Mouse (Mus musculus) naive thymus-derived CD4-positive, alpha-beta T cell, adult 2 months (primary cell): ENCODE results near the gene Tshz2.
A peak's percentile ranks its signal among the peaks of the same experiment; 100 is the strongest.

ENCODE experiments used
- DNase-seq: peaks from one replicate; pipeline ENCODE4 v3.0.0-alpha.2; 2011; ENCODE audit warnings: low read depth

Gene Tshz2

DNA sequence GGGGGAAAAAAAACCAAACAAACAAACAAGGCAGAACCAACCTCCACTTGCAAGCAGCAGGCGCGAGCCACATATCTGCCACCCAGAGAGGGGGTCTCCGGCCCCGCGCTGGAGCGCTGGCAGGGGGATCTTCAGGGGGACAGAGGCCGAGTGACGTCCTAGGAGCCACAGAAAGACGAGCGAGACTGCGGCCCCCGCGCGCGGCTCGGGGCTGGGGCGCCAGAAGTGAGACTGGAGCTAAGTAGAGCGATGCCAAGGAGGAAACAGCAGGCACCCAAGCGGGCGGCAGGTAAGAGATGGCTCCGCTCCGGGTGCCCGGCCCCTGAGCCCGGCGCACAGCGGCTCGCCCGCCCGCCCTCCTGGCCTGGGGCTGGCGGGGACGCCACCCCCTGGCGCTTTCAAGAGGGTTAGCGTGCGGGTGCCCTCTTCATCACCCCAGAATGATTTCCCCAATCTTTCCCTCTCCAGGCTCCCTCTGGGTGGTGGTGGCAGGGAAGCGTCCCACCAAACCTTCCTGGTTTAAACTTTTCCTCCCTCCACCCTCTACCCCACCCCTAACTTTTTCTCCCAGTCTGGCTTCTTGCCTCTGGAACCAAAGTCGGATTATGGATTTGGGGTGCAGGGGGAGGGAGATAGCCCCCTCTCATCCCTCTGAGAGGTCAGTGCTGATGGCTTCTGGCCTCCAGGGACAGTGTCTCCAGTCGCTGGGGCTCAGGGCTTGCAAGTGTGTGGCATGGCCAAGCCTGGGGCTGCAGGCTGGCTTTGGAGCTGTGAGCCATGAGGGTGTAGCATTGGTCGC lies 877 bp downstream of the Tshz2 start:
- no peak for DNase-seq

DNA sequence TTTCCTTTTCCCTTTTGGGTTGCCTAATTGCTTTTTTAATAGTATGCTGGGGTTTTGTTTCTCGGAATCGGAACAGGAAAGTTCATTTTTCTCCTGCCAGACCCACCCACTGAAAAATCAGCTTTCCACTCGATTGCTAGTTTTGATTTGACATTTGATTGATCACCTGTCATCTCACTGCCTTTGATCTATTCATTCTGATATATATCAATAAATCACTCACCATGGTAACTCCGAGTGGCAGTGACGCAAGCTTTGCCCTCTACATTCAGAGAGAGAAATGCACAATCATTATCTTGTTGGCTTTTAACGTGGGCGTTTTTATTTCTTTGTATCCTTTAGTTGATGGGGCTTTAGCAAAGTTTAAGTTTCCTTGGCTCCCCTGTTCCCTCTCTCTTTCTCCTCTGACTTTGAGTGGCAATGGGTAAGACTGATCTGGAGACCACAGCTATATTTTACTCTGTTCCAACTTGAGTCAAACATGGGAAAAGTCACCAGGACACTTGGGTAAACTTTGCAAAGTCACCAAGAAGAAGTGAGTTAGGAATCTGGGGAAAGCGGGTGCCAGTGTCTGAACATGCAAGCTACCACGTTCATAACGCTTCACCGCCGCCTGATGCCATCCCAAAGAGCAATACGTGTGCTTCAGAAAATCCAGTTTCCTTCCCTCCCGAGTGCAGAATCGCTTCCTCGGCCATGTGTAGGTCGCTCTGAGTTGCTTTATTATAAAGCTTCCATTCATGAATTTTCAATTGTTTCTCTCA lies 2.0 kb downstream of the Tshz2 start:
- DNase-seq = no peak

GRCm38 (mm10) chr2:169635428-169635827 lies 2.6 kb downstream of the Tshz2 start:
- DNase-seq = no peak

- DNase-seq = no peak
These were observed 3.6 kb downstream of the Tshz2 start for GRCm38 (mm10) chr2:169636414-169636813.

GRCm38 (mm10) chr2:169641547-169641946 lies 8.7 kb downstream of the Tshz2 start:
- DNase-seq = no peak

DNA sequence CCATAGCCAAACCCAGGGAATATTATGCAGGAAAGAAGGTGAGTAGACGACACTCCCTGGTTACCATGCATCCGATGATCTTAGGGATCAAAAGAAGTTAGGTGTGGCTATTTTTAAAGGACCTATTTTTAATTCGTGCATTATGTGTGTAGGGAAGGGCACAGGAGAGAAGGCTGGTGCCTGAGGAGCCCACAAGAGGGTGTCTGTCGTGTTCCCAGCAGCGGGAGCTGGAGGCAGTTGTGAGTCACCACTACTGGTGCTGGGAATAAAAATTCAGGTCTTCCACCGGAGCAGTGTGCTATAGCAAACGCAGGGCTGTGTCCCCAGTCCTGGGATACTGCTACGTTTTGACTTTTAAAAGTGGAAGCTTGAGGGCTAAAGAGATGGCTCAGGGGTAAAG lies 9.6 kb downstream of the Tshz2 start:
- no peak for DNase-seq

GRCm38 (mm10) chr2:169647091-169647490 lies 14.3 kb downstream of the Tshz2 start:
- no peak for DNase-seq

DNA sequence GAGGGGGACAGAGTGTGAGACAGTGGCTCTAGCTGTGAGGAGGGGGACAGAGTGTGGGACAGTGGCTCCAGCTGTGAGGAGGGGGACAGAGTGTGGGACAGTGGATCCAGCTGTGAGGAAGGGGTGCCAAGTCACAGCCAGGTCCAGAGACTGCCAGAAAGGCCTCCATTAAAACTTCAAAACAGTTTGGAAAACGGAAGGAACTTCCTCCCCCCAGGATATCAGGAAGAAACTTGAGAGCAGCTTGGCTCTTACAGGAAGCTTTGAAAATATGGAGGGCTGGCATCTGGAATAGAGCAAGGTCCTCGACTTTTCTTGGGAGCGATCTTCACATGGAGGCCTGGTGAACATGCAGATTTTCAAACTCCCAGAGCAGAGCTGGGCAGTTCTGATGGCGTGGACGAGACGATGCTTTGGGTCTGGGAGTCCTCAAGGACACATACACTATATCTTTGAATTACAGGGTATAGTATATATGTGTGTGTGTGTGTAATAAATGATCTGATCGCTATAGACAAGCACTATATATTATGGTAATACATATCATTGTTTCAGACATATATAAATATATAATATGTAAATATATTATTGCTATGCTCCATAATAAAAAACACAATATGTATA lies 16.6 kb downstream of the Tshz2 start:
- DNase-seq = no peak

GRCm38 (mm10) chr2:169653282-169653681 lies 20.5 kb downstream of the Tshz2 start:
- DNase-seq = no peak

- DNase-seq = peak; percentile 36
These were observed 31.0 kb downstream of the Tshz2 start for GRCm38 (mm10) chr2:169663792-169664191.

- DNase-seq = no peak
These were observed 38.5 kb downstream of the Tshz2 start for GRCm38 (mm10) chr2:169671264-169671663.

GRCm38 (mm10) chr2:169673786-169674185 lies 41.0 kb downstream of the Tshz2 start:
- no peak for DNase-seq

- no peak for DNase-seq
These were observed 41.4 kb downstream of the Tshz2 start for GRCm38 (mm10) chr2:169674209-169674608.

DNA sequence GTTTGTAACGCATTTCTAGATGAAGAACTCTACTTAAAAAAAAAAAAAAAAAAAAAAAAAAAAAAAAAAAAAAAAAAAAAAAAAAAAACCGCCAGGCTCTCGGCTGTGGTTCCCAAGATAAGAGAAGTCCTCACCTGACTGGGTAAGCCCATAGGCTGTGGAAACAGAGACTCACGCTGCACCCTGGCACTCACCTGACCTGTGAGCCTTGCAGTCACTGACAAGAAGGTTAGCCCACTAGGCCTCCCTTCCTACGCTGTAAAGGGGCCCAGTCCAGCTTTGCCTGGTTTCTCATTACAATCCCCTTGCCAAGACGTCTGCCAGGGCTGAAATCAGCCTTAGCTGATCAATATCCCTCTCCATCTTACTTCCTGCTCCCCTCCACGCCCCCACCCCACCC lies 46.5 kb downstream of the Tshz2 start:
- peak; percentile 40 for DNase-seq

GRCm38 (mm10) chr2:169679951-169680350 lies 47.1 kb downstream of the Tshz2 start:
- no peak for DNase-seq

DNA sequence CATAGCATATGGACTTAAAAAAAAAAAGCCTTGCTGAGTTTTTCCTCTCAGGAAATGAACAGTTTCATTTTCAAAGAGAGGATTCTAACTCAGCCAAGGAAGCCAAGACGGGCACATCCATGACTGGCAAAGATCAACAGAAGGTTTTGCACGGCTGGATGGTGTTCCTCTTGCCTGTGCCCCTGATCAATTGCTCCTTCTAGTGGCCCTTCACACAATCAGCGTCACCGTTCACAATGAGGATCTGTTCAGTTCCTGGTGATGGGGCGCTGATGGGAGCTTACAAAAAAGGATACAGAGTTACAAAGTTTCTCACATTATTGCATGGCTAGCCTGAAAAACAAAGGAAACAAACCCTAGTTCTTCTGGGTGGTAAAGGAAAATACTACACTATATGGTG lies 52.4 kb downstream of the Tshz2 start:
- no peak for DNase-seq

- DNase-seq = no peak
These were observed 52.9 kb downstream of the Tshz2 start for GRCm38 (mm10) chr2:169685747-169686146.

- no peak for DNase-seq
These were observed 54.1 kb downstream of the Tshz2 start for GRCm38 (mm10) chr2:169686697-169687430.

DNA sequence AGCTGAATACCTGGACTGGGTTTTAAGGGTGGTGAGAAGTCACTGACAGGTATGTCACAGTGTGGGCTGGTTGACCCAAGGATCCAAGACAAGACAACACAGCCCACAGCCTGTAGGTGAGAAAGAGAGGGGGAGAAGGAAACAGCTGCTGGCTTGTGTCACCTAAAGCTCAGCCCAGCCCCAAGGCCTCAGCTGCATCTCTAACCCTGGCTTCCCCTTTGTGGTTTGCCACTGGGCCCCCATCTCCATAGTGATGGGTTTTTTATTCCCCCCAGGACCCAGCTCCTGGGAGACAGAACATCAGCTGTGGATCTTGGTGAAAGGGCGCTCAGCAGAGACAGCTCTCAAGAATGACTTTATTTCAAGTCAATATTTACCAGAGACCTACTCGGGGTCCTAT lies 57.2 kb downstream of the Tshz2 start:
- no peak for DNase-seq

DNA sequence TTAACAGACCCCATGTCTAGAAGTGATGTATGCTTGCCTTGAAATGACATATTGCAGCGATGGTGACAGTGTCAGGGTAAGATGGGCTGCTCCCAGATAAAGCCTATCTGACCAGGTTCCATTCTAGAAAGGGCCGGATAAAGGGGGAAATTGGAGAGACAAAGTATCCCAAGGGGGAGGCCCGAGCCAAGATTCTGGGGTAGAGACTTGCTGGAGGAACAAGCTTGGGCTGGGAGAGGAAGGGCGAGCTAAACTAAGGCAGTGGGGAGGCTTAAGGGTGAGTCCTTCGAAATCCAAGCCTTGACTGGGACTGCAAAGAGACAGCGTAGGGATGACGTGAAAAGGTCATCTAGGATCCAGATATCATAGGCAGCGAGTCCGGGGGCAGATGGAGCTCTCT lies 61.7 kb downstream of the Tshz2 start:
- DNase-seq = no peak

DNA sequence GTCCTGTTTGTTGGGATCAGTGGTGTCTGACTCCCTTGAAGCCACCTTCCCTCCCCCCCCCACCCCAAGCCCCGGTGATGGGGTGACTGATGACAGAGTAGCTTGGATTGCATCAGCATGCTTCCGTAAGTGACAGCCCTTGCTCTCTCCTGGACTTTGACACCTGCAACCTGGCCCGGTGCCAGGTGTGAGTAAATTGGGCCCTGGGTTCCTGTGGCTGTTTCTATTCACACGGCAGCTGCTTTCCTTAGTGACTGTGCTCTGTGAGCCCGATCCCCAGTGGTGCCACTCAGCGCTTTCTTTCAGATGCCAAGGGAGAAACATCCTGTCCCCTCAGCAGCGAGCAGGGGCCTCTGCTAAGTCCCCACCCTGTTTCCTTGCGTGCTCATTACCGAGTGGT lies 62.2 kb downstream of the Tshz2 start:
- peak; percentile 24 for DNase-seq

- no peak for DNase-seq
These were observed 66.3 kb downstream of the Tshz2 start for GRCm38 (mm10) chr2:169699141-169699540.
